Mouse (Mus musculus) yolk sac, embryonic 10.5 days (tissue): ENCODE data around the gene Shc3.
A peak's percentile ranks its signal among the peaks of the same experiment; 100 is the strongest.

ENCODE experiments used
- DNase-seq: peaks from one replicate; pipeline ENCODE4 v3.0.0-alpha.2; 2017; ENCODE audit warnings: low spot score

Shc3 gene

DNA sequence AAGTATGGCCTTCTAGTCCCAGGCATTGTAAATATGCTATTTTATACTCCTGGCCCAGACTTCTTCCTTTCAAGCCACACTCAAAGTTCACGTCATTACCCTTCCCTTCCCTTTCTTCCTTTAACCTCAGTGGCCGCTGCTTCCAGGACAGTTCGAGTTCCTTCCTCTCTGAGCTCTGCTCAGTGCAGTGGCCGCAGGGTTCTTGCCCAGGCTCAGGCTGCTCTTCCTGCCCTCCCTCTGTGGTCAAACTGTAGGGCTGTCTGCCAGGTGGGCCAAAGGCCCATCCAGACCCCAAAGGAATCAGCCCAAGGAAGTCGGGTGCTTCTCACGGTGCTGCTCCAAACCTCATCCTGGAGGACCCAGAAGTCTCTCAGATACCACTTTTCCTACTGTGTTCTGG, 151.4 kb downstream of the Shc3 start:
- no peak for DNase-seq

DNA sequence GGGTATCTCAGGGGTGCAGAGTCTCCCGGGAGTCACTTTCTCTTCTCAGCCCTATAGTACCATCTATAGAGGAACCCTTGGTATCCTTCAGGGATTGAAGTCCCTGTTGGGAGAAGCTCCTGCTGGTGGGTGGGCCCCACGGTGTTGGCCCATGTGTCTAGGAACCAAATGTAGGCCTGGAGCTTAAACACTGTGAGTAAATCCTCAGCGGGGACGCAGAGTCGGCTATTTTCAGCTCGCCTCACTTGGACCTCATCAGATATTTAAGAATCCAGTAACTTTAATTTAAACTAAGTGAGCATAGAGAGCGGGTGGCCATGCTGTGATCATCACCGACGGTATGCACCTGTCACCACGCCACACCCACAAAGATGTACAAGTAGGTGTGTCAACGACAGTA, 152.5 kb downstream of the Shc3 start:
- DNase-seq = no peak

- no peak for DNase-seq
Observed at GRCm38 (mm10) chr13:51413461-51413860, 155.8 kb downstream of the Shc3 start.

- DNase-seq = no peak
Observed at GRCm38 (mm10) chr13:51411696-51412430, 157.4 kb downstream of the Shc3 start.

DNA sequence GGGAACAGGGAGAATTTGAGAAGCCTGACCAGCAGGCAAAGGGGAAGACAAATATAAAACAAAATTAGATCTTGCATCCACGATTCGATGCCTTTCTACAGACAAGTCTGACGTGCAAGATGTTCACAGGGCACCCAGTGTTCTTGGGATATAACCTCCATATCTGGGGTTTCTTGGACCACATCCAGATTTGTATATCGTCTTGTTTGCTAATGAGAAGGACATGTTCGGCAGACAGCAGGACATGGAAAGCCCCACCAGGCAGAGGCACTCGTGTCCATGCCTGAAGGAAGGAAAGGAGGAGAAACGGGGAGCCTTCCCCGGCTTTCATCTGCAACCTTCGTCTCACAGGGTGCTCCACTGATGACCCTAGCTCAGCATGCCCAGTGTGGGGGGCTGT, 158.0 kb downstream of the Shc3 start:
- DNase-seq = no peak

DNA sequence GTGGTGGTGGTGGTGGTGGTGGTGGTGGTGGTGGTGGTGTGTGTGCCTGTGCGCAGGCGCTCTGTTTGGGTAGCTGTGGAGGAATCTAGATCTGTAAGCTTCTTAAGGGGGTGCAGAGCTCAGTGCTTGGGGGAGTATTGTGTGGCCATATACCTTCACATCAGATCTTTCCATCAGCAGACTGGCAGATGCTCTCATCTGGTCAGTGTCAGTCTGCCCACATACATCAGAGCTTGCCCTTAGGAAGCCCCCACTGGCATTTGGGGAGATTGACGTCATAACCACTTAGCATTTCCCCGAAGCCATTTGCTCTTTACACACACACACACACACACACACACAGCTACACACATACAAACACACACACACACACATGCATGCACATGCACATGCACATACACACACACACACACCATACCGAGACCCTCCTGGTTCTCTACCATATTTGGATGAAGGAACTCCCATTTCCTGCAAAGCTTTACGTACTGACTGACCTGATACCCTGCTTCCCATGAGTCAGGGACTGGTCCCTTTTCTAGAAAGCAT, 159.2 kb downstream of the Shc3 start:
- no peak for DNase-seq

- DNase-seq = peak; percentile 75
Observed at GRCm38 (mm10) chr13:51408519-51409001, 160.7 kb downstream of the Shc3 start, which contains the start of gene S1pr3. S1pr3 (plus strand) TSS chr13:51408639.

GRCm38 (mm10) chr13:51407541-51408217, 161.5 kb downstream of the Shc3 start:
- no peak for DNase-seq

DNA sequence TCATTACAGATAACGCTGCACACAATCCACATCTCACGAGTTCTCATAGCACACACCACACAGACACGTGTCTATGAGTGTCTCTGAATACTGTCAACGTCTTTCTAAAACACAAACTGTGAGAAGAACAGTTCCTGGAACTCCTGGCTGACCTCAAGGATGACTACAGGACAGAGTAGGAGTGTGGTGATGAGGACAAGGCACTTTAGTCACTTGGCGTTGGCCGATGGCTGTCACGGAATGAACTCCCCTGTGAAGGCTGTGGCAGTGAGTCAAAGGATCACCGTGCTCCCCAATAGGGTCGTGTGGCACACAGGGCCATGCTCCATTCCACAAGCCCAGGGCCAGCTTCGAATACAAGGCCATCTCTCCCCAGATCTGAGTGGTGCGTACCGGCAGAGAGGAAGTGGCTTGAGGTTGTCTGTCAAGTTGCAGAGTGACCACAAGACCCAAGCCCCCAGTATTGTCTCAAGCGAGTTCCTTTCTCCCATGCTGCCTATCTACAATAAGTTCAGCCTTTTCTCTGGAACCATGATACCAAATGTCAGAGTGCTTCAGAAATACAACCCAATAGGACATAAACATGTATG, 163.4 kb downstream of the Shc3 start:
- no peak for DNase-seq

DNA sequence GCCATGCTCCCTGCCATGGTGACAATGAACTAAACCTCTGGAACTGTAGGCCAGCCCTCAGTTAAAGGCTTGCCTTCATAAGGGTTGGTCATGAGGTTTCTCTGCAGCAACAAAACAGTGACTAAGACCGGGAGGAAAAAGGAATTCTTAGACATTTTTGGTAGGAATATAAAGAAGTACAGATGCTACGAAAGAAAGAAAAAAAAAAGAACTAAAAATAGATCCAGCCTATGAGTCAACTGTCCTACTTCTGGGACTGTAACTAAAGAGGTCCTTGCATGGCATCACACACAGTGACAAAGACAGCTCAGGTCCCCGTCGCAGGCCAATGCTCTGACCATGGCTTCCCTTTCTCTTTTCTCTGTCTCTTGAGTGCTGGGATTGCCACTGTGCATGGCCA, 164.7 kb downstream of the Shc3 start:
- DNase-seq = no peak

DNA sequence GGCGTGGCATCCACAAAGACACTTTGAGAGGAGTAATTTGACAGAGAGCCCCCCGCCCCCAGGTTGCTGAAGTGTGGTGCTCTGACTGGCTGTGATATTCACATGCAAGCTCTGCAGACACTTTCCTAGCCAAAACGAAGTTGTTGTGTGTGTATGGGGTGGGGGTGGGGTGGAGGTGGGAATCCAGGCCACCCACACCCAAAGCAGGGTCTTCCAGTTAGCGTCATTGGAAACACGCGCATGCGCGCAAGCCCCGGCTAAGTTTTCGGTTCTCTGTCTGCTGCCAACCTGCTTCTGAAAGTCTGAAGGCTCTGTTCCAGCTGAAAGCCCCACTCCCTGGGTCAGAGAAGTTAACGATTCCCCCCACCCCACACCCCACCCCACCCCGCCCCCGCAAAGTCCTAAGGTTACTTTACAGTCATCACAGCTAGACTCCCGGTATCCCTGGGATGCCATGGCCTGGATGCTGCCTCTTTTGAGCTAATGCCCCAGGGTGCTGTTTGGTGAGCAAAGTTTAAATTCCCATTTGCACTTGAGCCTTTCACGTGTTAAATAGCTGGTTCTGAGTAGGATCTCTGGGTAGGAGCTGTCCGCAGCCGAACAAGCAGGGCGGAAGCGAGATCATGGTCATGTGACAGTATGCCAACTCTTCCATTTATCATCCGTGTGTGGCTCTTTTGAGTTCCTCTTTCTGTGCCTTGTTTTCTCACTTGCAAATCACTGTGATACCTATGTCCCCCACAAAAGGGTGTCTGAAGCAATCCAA, 168.3 kb downstream of the Shc3 start:
- no peak for DNase-seq

DNA sequence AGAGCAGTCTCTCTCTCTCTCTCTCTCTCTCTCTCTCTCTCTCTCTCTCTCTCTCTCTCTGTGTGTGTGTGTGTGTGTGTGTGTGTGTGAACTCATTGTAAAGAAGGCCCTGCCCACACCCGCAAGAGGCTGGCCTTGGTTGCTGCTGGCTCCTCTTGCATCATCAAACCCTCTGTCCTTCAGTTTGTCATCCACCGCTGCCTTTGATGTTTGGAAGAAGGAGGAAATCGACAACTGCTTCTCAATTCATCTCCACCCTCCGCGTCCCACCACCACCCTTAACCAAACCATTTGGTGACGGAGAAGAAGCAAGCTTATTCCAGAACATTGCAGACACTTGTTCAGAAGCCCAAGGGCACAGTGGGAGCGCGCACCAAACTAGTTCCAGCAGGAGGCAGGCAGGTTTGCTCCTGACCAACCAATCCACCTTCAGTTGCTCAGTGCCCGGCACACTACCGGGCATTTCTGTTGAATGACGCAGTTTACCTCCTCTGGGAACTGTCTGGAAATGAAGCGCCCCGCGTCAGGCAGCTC, 169.0 kb downstream of the Shc3 start:
- no peak for DNase-seq

GRCm38 (mm10) chr13:51399562-51399961, 169.7 kb downstream of the Shc3 start:
- DNase-seq = no peak

- no peak for DNase-seq
Observed at GRCm38 (mm10) chr13:51397861-51398260, 171.4 kb downstream of the Shc3 start.

DNA sequence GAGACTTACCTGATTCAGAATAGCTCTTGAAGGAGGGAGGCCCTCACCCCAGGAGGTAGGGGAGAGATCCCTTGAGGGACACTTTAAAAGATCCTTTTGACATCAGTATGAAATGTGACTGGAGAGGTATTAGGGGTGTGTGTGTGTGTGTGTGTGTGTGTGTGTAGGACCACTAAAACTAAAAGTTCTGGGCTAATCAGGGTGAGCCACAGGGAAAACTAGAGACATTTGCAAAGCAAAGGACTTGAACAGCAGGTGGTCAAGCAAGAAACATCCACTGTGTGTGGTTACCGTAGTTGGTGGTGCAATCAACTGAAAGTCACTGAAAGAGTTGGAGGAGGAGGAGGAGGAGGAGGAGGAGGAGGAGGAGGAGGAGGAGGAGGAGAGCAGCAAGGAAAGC, 177.0 kb downstream of the Shc3 start:
- DNase-seq = no peak

DNA sequence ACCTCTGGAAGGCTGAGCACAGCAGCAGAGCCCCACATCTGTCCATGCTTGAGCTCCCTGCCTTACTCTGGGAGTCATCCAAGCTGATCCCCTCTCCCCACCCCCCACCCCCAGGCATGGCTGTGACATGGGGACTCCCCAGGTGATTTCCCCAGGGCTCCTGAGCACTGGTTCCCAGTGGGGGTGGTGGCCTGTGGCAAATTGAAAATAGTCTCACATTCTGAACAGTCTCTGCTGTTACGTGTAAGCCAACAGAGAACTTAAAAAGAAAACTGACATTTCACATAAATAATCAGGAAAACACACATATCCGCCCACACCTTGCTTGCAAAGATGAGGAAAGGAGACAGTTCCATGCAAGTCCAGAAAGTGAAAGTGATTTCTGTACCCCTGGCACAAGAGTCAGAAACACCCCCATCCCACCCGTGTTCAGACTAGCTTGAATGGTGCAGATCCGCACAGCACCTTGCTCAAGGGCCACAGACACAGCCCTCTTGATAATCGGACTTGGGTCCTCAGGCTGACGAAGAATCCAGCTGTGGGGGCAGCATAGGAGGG, 177.8 kb downstream of the Shc3 start:
- DNase-seq = no peak

- no peak for DNase-seq
Observed at GRCm38 (mm10) chr13:51390398-51390797, 178.8 kb downstream of the Shc3 start.

DNA sequence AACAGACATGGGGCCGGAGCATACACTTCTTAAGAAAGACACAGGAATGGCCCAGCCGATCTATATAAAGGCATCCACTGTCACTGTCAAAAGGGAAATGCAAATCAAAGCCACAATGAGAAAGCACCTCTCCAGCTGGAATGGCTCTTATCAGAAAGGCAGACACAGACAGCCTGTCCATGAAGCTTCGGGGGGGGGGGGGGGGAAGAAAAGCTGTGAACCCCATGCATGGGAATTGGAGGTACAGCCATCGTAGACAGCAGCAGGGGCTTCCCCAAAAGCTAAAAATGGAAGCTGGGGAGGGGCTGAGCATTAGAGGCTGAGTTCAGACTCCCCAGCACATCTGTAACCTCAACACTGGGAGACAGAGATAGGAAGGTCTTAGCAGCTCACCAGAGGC, 181.3 kb downstream of the Shc3 start:
- no peak for DNase-seq

- DNase-seq = no peak
Observed at GRCm38 (mm10) chr13:51384899-51385298, 184.3 kb downstream of the Shc3 start.

DNA sequence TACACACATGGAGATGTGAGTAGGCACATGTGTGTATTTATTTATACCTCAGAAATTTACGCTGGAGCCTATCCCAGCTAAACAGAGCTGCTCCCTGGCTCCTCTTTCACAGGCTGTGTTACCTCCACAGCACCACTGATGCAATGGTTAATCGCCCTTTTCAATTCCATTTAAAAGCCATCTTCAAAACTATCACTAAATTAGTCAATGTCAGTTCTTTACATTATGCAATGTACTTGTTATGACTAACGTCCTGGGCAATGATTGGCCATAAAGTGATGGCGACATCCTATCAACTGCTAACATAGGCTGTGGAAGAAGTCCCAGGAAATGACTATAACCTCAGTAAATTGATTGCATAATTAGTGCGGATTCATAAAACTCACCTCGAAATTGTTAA, 187.7 kb downstream of the Shc3 start:
- no peak for DNase-seq
